27 mouse cellular contexts compared by ENCODE assay signal in the genomic region with DNA sequence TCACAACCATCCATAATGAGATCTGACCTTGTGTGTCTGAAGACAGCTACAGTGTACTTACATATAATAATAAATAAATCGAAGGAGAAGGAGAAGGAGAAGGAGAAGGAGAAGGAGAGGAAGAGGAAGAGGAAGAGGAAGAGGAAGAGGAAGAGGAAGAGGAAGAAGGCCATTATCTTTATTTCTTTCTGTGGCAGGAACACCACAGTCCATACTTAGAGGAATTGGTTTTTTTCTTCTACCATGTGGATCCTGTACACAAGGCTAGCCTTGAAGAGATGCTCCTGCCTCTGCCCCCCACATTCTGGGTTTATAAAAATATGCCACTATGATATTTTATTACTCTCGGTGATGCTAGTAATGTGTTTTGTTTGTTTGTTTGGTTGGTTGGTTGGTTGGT. TPM values are rescaled to one million over a fixed set of nuclear protein-coding genes. Genes with fewer than 3 reads are reported as not detected.
DNase-seq lines count a peak whose midpoint lies in the region; ATAC-seq lines count a peak whose summit lies in the region.
"Had no signal": no experiment of that assay in that cellular context is flagged by ENCODE, and none has a peak within 500 bp of the region (broad histone marks: within the 10 kb centered on the region; RNA-seq: fewer than 3 reads in every experiment).

No protein-coding gene starts in this region.

- H3K9ac ChIP-seq in liver, embryonic 12.5 days, result no peak overlapping the region
- H3K9ac ChIP-seq in liver, embryonic 11.5 days (ENCODE audit: low read depth, low read length), result no peak overlapping the region
- H3K9ac ChIP-seq in midbrain, embryonic 11.5 days (ENCODE audit: low read length), result no peak overlapping the region

- peak overlapping the region; percentile 100 for H3K4me2 ChIP-seq in liver, embryonic 12.5 days
- no peak overlapping the region for H3K4me2 ChIP-seq in liver, embryonic 11.5 days
- H3K4me2 ChIP-seq in midbrain, embryonic 11.5 days, result no peak overlapping the region

- 70% methylated on average over 2 of the region's 2 CpGs for WGBS in liver, embryonic 12.5 days (ENCODE audit: insufficient replicate concordance)
- 74% methylated on average over 2 of the region's 2 CpGs for WGBS in liver, embryonic 11.5 days
- 84% methylated on average over 2 of the region's 2 CpGs for WGBS in midbrain, embryonic 10.5 days
- WGBS in midbrain, embryonic 11.5 days, result 88% methylated on average over 2 of the region's 2 CpGs
- 90% methylated on average over 2 of the region's 2 CpGs for WGBS in embryonic facial prominence, embryonic 10.5 days

- DNase-seq in liver, embryonic 11.5 days (ENCODE audit: low spot score), result no peak
- DNase-seq in midbrain, embryonic 10.5 days (ENCODE audit: low spot score), result no peak
- no peak for DNase-seq in midbrain, embryonic 11.5 days (ENCODE audit: low spot score, missing footprints)
- no peak for DNase-seq in embryonic facial prominence, embryonic 10.5 days (ENCODE audit: low spot score)
- no peak for DNase-seq in heart, adult 8-10 months (ENCODE audit: low spot score)
- DNase-seq: adrenal gland, adult 2 months; adrenal gland, postnatal 14 days; cerebellum, adult 11 months; forebrain, postnatal 0 days; gastrocnemius, adult 2 months; gastrocnemius, postnatal 14 days; heart, adult 11 months; heart, postnatal 36 days had no signal

- ATAC-seq in liver, embryonic 12.5 days, result no peak
- no peak for ATAC-seq in liver, embryonic 11.5 days (replicated peaks; ENCODE audit: low FRiP score)
- no peak for ATAC-seq in midbrain, embryonic 11.5 days (ENCODE audit: low FRiP score)
- ATAC-seq: forebrain, embryonic 13.5 days had no signal

- peak overlapping the region; percentile 84 for H3K27ac ChIP-seq in liver, embryonic 12.5 days
- no peak overlapping the region for H3K27ac ChIP-seq in liver, embryonic 11.5 days (ENCODE audit: low read depth, low read length)
- no peak overlapping the region for H3K27ac ChIP-seq in midbrain, embryonic 10.5 days (replicated peaks)
- no peak overlapping the region for H3K27ac ChIP-seq in midbrain, embryonic 11.5 days (ENCODE audit: low read depth, low read length)
- no peak overlapping the region for H3K27ac ChIP-seq in embryonic facial prominence, embryonic 10.5 days (replicated peaks)
- H3K27ac ChIP-seq: forebrain, embryonic 13.5 days had no signal

- H3K27me3 ChIP-seq in liver, embryonic 12.5 days (replicated peaks), result no peaks in the 10 kb centered on the region
- no peaks in the 10 kb centered on the region; the same call in 1 of the 2 replicates for H3K27me3 ChIP-seq in liver, embryonic 11.5 days (replicated peaks; ENCODE audit: control insufficient read depth, insufficient read depth, low read length)
- H3K27me3 ChIP-seq in midbrain, embryonic 10.5 days (ENCODE audit: low read depth, poor library complexity, severe bottlenecking), result peaks cover 38% of the 10 kb centered on the region
- no peaks in the 10 kb centered on the region for H3K27me3 ChIP-seq in midbrain, embryonic 11.5 days (ENCODE audit: control insufficient read depth, insufficient read depth, low read length)
- H3K27me3 ChIP-seq in embryonic facial prominence, embryonic 10.5 days (replicated peaks; ENCODE audit: low read depth, poor library complexity, severe bottlenecking), result peaks cover 40% of the 10 kb centered on the region
- H3K27me3 ChIP-seq: forebrain, embryonic 13.5 days; heart, embryonic 12.5 days; heart, embryonic 15.5 days had no signal

- peaks cover 85% of the 10 kb centered on the region for H3K4me1 ChIP-seq in liver, embryonic 12.5 days
- peaks cover 55% of the 10 kb centered on the region for H3K4me1 ChIP-seq in liver, embryonic 11.5 days (replicated peaks; ENCODE audit: control insufficient read depth, insufficient read depth, low read length)
- H3K4me1 ChIP-seq in midbrain, embryonic 10.5 days, result peaks cover 21% of the 10 kb centered on the region
- H3K4me1 ChIP-seq in midbrain, embryonic 11.5 days (ENCODE audit: control insufficient read depth, insufficient read depth, low read length), result peaks cover 10% of the 10 kb centered on the region
- H3K4me1 ChIP-seq in embryonic facial prominence, embryonic 10.5 days, result peaks cover 37% of the 10 kb centered on the region

- no peak overlapping the region for H3K4me3 ChIP-seq in liver, embryonic 12.5 days
- no peak overlapping the region for H3K4me3 ChIP-seq in liver, embryonic 11.5 days (ENCODE audit: low read depth, low read length)
- H3K4me3 ChIP-seq in midbrain, embryonic 10.5 days, result 0 out of 2 replicates have a peak overlapping the region, but pooled peaks have one; percentile 71
- no peak overlapping the region for H3K4me3 ChIP-seq in midbrain, embryonic 11.5 days (ENCODE audit: low read depth, low read length)
- peak overlapping the region; percentile 74; the same call in 1 of the 2 replicates for H3K4me3 ChIP-seq in embryonic facial prominence, embryonic 10.5 days

- H3K36me3 ChIP-seq in liver, embryonic 12.5 days, result peaks cover 18% of the 10 kb centered on the region
- no peaks in the 10 kb centered on the region for H3K36me3 ChIP-seq in liver, embryonic 11.5 days (ENCODE audit: control insufficient read depth, insufficient read depth, low read length)
- H3K36me3 ChIP-seq in midbrain, embryonic 10.5 days, result no peaks in the 10 kb centered on the region
- H3K36me3 ChIP-seq in midbrain, embryonic 11.5 days (ENCODE audit: control insufficient read depth, insufficient read depth, low read length), result no peaks in the 10 kb centered on the region
- no peaks in the 10 kb centered on the region for H3K36me3 ChIP-seq in embryonic facial prominence, embryonic 10.5 days (replicated peaks)
- H3K36me3 ChIP-seq: forebrain, embryonic 10.5 days; heart, embryonic 12.5 days; heart, embryonic 15.5 days; hindbrain, embryonic 10.5 days had no signal

- no peaks in the 10 kb centered on the region for H3K9me3 ChIP-seq in liver, embryonic 12.5 days (replicated peaks)
- H3K9me3 ChIP-seq in liver, embryonic 11.5 days (ENCODE audit: control insufficient read depth, low read length), result no peaks in the 10 kb centered on the region
- no peaks in the 10 kb centered on the region for H3K9me3 ChIP-seq in midbrain, embryonic 10.5 days (replicated peaks)
- H3K9me3 ChIP-seq in midbrain, embryonic 11.5 days (ENCODE audit: control insufficient read depth, low read length), result no peaks in the 10 kb centered on the region
- no peaks in the 10 kb centered on the region for H3K9me3 ChIP-seq in embryonic facial prominence, embryonic 10.5 days
- H3K9me3 ChIP-seq: forebrain, embryonic 10.5 days; forebrain, embryonic 13.5 days; G1E; heart, embryonic 12.5 days; heart, embryonic 15.5 days; hindbrain, embryonic 10.5 days; hindbrain, embryonic 13.5 days had no signal

RNA-seq across cellular contexts. Expression of a gene that starts 1.1 kb away (rescaled TPM):
- 38.3 and 39.8 TPM in 2 replicates for polyA plus RNA-seq in liver, embryonic 12.5 days (2016; fragmentation: Nextera tagmentation; extraction: Ambion mirVana)
- 76.2 and 79.5 TPM in 2 replicates for polyA plus RNA-seq in liver, embryonic 11.5 days (2014; fragmentation: Nextera tagmentation; extraction: Ambion mirVana)
- 6.0 and 8.6 TPM in 2 replicates for polyA plus RNA-seq in midbrain, embryonic 10.5 days (2016; fragmentation: Nextera tagmentation; extraction: Ambion mirVana)
- 10.4 and 12.2 TPM in 2 replicates for polyA plus RNA-seq in midbrain, embryonic 11.5 days (2014; fragmentation: Nextera tagmentation; extraction: Ambion mirVana)
- 3.2 TPM in 2 replicates for polyA plus RNA-seq in embryonic facial prominence, embryonic 10.5 days (2016; fragmentation: Nextera tagmentation; extraction: Ambion mirVana)
- total RNA-seq in heart, adult 8-10 months (2022), result 10 to 100 TPM; 12.4 to 16.3 (median 13.1) TPM
- total RNA-seq: CH12.LX had no signal

RNA-seq across cellular contexts. Expression of a gene that starts 10.9 kb away (rescaled TPM):
- polyA plus RNA-seq in liver, embryonic 12.5 days (2016; fragmentation: Nextera tagmentation; extraction: Ambion mirVana), result 33.0 and 34.9 TPM in 2 replicates
- polyA plus RNA-seq in liver, embryonic 11.5 days (2014; fragmentation: Nextera tagmentation; extraction: Ambion mirVana), result 42.9 and 43.8 TPM in 2 replicates
- polyA plus RNA-seq in midbrain, embryonic 10.5 days (2016; fragmentation: Nextera tagmentation; extraction: Ambion mirVana), result not detected in 2 replicates
- polyA plus RNA-seq in midbrain, embryonic 11.5 days (2014; fragmentation: Nextera tagmentation; extraction: Ambion mirVana), result not detected in 2 replicates
- polyA plus RNA-seq in embryonic facial prominence, embryonic 10.5 days (2016; fragmentation: Nextera tagmentation; extraction: Ambion mirVana), result not detected in 2 replicates
- total RNA-seq in heart, adult 8-10 months (2022), result not detected
- total RNA-seq: adrenal gland, adult 2 months; adrenal gland, postnatal 14 days; CH12.LX; common myeloid progenitor, adult 5-6 weeks; forebrain, postnatal 0 days; G1E; gastrocnemius, adult 2 months; gastrocnemius, postnatal 4 days; heart, postnatal 10 days; heart, postnatal 36 days had no signal
- polyA plus RNA-seq: adrenal gland, adult 2 months; embryonic facial prominence, embryonic 14.5 days; forebrain, embryonic 10.5 days; forebrain, embryonic 13.5 days; forebrain, postnatal 0 days; G1E; heart, embryonic 15.5 days; hindbrain, embryonic 10.5 days; hindbrain, embryonic 13.5 days; hindbrain, embryonic 16.5 days had no signal

RNA-seq across cellular contexts. Expression of a gene that starts 15.0 kb away (rescaled TPM):
- polyA plus RNA-seq in liver, embryonic 12.5 days (2016; fragmentation: Nextera tagmentation; extraction: Ambion mirVana), result 11.5 and 12.4 TPM in 2 replicates
- 16.7 and 18.0 TPM in 2 replicates for polyA plus RNA-seq in liver, embryonic 11.5 days (2014; fragmentation: Nextera tagmentation; extraction: Ambion mirVana)
- polyA plus RNA-seq in midbrain, embryonic 10.5 days (2016; fragmentation: Nextera tagmentation; extraction: Ambion mirVana), result 16.1 and 20.6 TPM in 2 replicates
- polyA plus RNA-seq in midbrain, embryonic 11.5 days (2014; fragmentation: Nextera tagmentation; extraction: Ambion mirVana), result 13.1 and 16.8 TPM in 2 replicates
- polyA plus RNA-seq in embryonic facial prominence, embryonic 10.5 days (2016; fragmentation: Nextera tagmentation; extraction: Ambion mirVana), result 16.0 TPM in 2 replicates
- total RNA-seq in heart, adult 8-10 months (2022), result 1 to 10 TPM; 2.6 to 5.3 (median 3.3) TPM
- total RNA-seq: CH12.LX; common myeloid progenitor, adult 5-6 weeks had no signal
- polyA plus RNA-seq: G1E had no signal

RNA-seq across cellular contexts. Expression of a gene that starts 26.0 kb away (rescaled TPM):
- polyA plus RNA-seq in liver, embryonic 12.5 days (2016; fragmentation: Nextera tagmentation; extraction: Ambion mirVana), result 22.5 and 23.4 TPM in 2 replicates
- 22.8 and 26.2 TPM in 2 replicates for polyA plus RNA-seq in liver, embryonic 11.5 days (2014; fragmentation: Nextera tagmentation; extraction: Ambion mirVana)
- 36.2 and 39.1 TPM in 2 replicates for polyA plus RNA-seq in midbrain, embryonic 10.5 days (2016; fragmentation: Nextera tagmentation; extraction: Ambion mirVana)
- polyA plus RNA-seq in midbrain, embryonic 11.5 days (2014; fragmentation: Nextera tagmentation; extraction: Ambion mirVana), result 25.6 and 29.0 TPM in 2 replicates
- polyA plus RNA-seq in embryonic facial prominence, embryonic 10.5 days (2016; fragmentation: Nextera tagmentation; extraction: Ambion mirVana), result 45.2 and 45.5 TPM in 2 replicates
- total RNA-seq in heart, adult 8-10 months (2022), result 100 to 1,000 TPM in 1 of 4 experiments, 10 to 100 TPM in 3; 92.4 to 109 (median 94.5) TPM

RNA-seq across cellular contexts. Expression of a gene that starts 26.7 kb away (rescaled TPM):
- polyA plus RNA-seq in liver, embryonic 12.5 days (2016; fragmentation: Nextera tagmentation; extraction: Ambion mirVana), result 110 TPM in 2 replicates
- polyA plus RNA-seq in liver, embryonic 11.5 days (2014; fragmentation: Nextera tagmentation; extraction: Ambion mirVana), result 196 and 198 TPM in 2 replicates
- 148 and 166 TPM in 2 replicates for polyA plus RNA-seq in midbrain, embryonic 10.5 days (2016; fragmentation: Nextera tagmentation; extraction: Ambion mirVana)
- polyA plus RNA-seq in midbrain, embryonic 11.5 days (2014; fragmentation: Nextera tagmentation; extraction: Ambion mirVana), result 144 and 147 TPM in 2 replicates
- polyA plus RNA-seq in embryonic facial prominence, embryonic 10.5 days (2016; fragmentation: Nextera tagmentation; extraction: Ambion mirVana), result 219 and 225 TPM in 2 replicates
- total RNA-seq in heart, adult 8-10 months (2022), result 10 to 100 TPM; 12.8 to 16.3 (median 14.1) TPM

Comparison
In these comparisons a context has a peak if more than half of its experiments do, and no peak if none do; other contexts are left out.
1. H3K4me3 ChIP-seq: peak in midbrain, embryonic 10.5 days (single experiment) and embryonic facial prominence, embryonic 10.5 days (single experiment); none in liver, embryonic 12.5 days (single experiment), liver, embryonic 11.5 days (single experiment) and midbrain, embryonic 11.5 days (single experiment).
2. RNA of a gene that starts 10.9 kb away (polyA plus RNA-seq): 42.9 to 43.8 TPM in liver, embryonic 11.5 days and 33.0 to 34.9 TPM in liver, embryonic 12.5 days; not detected in embryonic facial prominence, embryonic 10.5 days, not detected in midbrain, embryonic 10.5 days and not detected in midbrain, embryonic 11.5 days; every median in the first group is over 10 times any median in the second.